Mouse (Mus musculus) brain, embryonic 14.5 days (tissue): ENCODE results near the gene Cryaa.

Source experiments
- CTCF ChIP-seq: fragments of 200-500 bp; IDR thresholded peaks from 2 replicates; pipeline ENCODE4 v1.5.1; 2012; ENCODE audit warnings: inconsistent platforms, mild to moderate bottlenecking, moderate library complexity, borderline replicate concordance; ENCODE audit not compliant: insufficient read depth, insufficient read length; ENCODE audit errors: extremely low read depth
- POLR2A ChIP-seq: fragments of 200-500 bp; IDR thresholded peaks from 2 replicates; pipeline ENCODE4 v1.6.1; 2012; ENCODE audit warnings: mild to moderate bottlenecking, inconsistent platforms, borderline replicate concordance; ENCODE audit not compliant: poor library complexity, insufficient read depth, insufficient read length, severe bottlenecking; ENCODE audit errors: extremely low read depth

DNA sequence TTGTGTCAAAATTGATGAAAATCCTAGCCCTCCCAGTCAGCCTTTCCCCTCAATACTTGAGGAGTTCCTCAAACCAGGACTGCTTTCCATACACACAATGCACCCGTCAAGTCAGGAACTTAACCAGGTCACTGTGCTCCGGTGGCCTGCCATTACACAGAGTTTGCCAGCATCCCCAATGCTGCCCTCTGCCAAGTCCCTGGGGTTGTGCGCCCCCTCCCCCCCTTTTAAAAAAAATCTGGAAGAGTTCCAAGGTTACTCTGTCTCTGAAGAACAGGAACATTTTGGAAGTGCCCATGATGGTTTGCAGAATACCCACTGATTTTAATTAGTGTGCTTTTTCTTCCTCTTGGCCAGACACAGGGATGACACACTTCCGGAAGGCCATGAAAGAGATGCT lies 38.0 kb upstream of the Cryaa start:
- TF ChIP-seq CTCF = no peak
- TF ChIP-seq POLR2A = no peak
